Mouse (Mus musculus): Measurements from ENCODE around the gene Mroh2a. TPM values are rescaled to one million over a fixed set of nuclear protein-coding genes. Genes with fewer than 3 reads are reported as not detected.

Mroh2a gene
- polyA plus RNA-seq, 1 experiment from 2014 or later = 0.62 TPM

DNA sequence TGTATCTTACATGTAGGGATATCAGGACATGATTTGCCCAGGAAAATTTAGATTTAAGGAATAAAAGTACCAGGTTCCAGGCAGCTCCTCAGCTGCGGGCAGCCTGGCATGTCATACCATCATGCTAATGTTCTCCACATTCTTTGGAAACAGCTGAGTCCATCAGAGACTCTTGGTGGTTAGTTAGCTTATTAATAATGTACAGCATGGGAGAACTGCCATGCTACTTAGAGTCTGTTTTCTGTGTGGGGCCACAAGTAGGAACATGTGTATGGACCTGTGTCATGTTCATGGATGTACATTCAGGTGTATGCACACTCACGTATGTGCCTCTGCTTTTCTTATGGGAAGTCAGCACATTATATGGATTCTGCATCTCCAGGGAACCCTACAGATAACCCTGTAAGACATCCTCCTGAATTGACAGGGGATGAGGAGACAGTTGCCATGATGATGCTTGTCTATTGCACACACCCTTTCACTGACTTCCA lies 12.3 kb upstream of the Mroh2a start:
- H3K9ac ChIP-seq (ENCODE audit: low read length) = no peak overlapping the region
- ATAC-seq (ENCODE audit: insufficient number of reproducible peaks, insufficient read depth, low FRiP score, low read depth) = no peak
- H3K36me3 ChIP-seq (ENCODE audit: control insufficient read depth, insufficient read depth, low read length) = no peaks in the 10 kb centered on the region
- H3K4me1 ChIP-seq (ENCODE audit: control insufficient read depth in 2 of 2, insufficient read depth in 2 of 2, low read length in 2 of 2) = no peaks in the 10 kb centered on the region
- peaks cover 47% of the 10 kb centered on the region for H3K9me3 ChIP-seq (ENCODE audit: control insufficient read depth, low read length)
- no peak overlapping the region for H3K27ac ChIP-seq (replicated peaks in 1 of 2; ENCODE audit: control insufficient read depth in 1 of 2, insufficient read depth in 1 of 2, low read depth in 2 of 2, low read length in 2 of 2)
- no peak overlapping the region for H3K4me3 ChIP-seq (ENCODE audit: control insufficient read depth in 1 of 2, insufficient read depth in 1 of 2, low read depth in 1 of 2, low read length in 2 of 2)
- 70% methylated on average over 2 of the region's 2 CpGs for WGBS
- no peaks in the 10 kb centered on the region for H3K27me3 ChIP-seq (ENCODE audit: control insufficient read depth, insufficient read depth, low read length)
- no peak overlapping the region for H3K4me2 ChIP-seq (ENCODE audit: low read length)

DNA sequence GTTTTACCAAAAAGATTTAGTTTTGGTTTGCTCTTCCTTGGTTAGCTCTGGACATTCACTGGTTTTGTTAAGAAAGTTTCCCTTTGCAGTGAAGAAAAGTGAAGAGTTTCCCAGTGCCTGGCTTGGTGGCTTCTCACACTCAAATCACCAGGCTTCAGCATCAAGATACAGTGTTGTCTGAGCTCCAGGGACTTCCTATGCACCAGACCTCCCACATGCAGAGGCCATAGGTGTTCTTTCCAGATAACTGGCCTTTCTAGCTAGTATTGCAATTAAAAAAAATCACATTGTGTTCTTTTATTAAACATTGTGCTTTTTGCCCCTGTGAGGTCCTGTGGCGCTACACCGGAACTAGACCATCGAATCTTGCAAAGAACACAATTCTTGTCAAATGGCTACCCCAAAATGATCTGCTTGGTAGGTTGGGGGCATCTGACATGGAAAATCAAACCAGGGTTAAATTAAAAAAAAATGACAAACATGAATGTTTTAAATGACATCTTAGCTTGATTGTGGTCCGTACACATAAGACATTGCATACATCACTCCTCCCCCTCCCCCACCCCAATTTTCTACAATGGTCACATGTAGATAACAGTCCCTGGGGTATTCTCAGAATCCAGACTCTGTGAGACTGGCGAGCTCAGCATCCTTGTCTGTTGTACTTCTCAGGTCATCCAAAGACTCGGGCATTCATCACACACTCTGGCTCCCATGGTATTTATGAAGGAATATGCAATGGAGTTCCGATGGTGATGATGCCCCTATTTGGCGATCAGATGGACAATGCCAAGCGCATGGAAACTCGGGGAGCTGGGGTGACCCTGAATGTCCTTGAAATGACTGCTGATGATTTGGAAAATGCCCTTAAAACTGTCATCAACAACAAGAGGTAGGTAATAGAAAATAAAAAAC lies 11.1 kb upstream of the Mroh2a start:
- ATAC-seq (ENCODE audit: insufficient number of reproducible peaks, insufficient read depth, low FRiP score, low read depth) = no peak
- Histone ChIP-seq H3K4me1 (ENCODE audit: control insufficient read depth in 2 of 2, insufficient read depth in 2 of 2, low read length in 2 of 2) (no peaks in the 10 kb centered on the region), H3K4me3 (ENCODE audit: control insufficient read depth in 1 of 2, insufficient read depth in 1 of 2, low read depth in 1 of 2, low read length in 2 of 2) (no peak overlapping the region), H3K27ac (replicated peaks in 1 of 2; ENCODE audit: control insufficient read depth in 1 of 2, insufficient read depth in 1 of 2, low read depth in 2 of 2, low read length in 2 of 2) (no peak overlapping the region), H3K9me3 (ENCODE audit: control insufficient read depth, low read length) (peaks cover 47% of the 10 kb centered on the region), H3K4me2 (ENCODE audit: low read length) (no peak overlapping the region), H3K9ac (ENCODE audit: low read length) (no peak overlapping the region), H3K36me3 (ENCODE audit: control insufficient read depth, insufficient read depth, low read length) (no peaks in the 10 kb centered on the region), H3K27me3 (ENCODE audit: control insufficient read depth, insufficient read depth, low read length) (no peaks in the 10 kb centered on the region)
- 62% methylated on average over 10 of the region's 10 CpGs for WGBS

DNA sequence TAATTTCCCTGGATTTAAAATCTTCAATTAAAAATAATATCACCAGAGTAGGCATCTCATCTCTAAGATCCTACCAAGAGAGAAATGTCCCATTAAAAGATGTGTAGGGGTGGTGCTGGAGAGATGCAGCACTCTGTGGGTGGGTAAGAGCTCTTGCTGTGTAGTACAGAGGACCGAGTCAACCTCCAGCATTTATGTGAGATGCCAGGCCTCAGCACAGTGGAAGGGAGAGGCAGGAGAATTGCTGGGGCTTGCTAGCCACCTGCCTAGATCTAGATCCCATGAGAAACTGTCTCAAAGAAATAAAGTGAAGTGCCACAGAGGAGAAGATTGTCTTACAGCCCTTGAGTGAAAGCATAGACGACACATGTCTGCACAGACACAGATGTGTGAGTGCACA lies 10.2 kb upstream of the Mroh2a start:
- no peak for ATAC-seq (ENCODE audit: insufficient number of reproducible peaks, insufficient read depth, low FRiP score, low read depth)
- Histone ChIP-seq H3K4me2 (ENCODE audit: low read length) (no peak overlapping the region), H3K9me3 (ENCODE audit: control insufficient read depth, low read length) (peaks cover 44% of the 10 kb centered on the region), H3K27me3 (ENCODE audit: control insufficient read depth, insufficient read depth, low read length) (no peaks in the 10 kb centered on the region), H3K27ac (replicated peaks in 1 of 2; ENCODE audit: control insufficient read depth in 1 of 2, insufficient read depth in 1 of 2, low read depth in 2 of 2, low read length in 2 of 2) (no peak overlapping the region), H3K9ac (ENCODE audit: low read length) (no peak overlapping the region), H3K4me1 (ENCODE audit: control insufficient read depth in 2 of 2, insufficient read depth in 2 of 2, low read length in 2 of 2) (no peaks in the 10 kb centered on the region), H3K4me3 (ENCODE audit: control insufficient read depth in 1 of 2, insufficient read depth in 1 of 2, low read depth in 1 of 2, low read length in 2 of 2) (no peak overlapping the region), H3K36me3 (ENCODE audit: control insufficient read depth, insufficient read depth, low read length) (no peaks in the 10 kb centered on the region)
- WGBS = 53% methylated on average over 2 of the region's 2 CpGs

DNA sequence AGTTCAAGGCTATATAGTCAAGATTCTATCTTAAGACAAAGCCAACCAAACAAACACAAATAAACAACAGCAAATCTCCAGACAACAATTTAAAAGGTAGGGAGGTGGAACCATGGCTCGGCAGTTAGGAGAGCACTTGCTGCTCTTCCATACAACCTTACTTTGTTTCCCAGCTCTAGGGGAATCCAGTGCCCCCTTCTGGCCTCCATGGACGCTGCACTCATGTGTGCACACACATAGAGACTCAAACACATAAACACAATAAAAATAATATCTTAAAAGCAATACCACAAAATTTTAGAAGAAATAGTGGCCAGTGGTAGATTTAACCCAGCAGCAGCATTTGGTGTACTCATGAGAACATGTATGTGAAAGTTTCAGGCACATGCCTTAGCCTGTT lies 9.6 kb upstream of the Mroh2a start:
- Histone ChIP-seq H3K4me1 (ENCODE audit: control insufficient read depth in 2 of 2, insufficient read depth in 2 of 2, low read length in 2 of 2) (no peaks in the 10 kb centered on the region), H3K27me3 (ENCODE audit: control insufficient read depth, insufficient read depth, low read length) (no peaks in the 10 kb centered on the region), H3K9ac (ENCODE audit: low read length) (no peak overlapping the region), H3K4me3 (ENCODE audit: control insufficient read depth in 1 of 2, insufficient read depth in 1 of 2, low read depth in 1 of 2, low read length in 2 of 2) (no peak overlapping the region), H3K27ac (replicated peaks in 1 of 2; ENCODE audit: control insufficient read depth in 1 of 2, insufficient read depth in 1 of 2, low read depth in 2 of 2, low read length in 2 of 2) (no peak overlapping the region), H3K4me2 (ENCODE audit: low read length) (no peak overlapping the region), H3K9me3 (ENCODE audit: control insufficient read depth, low read length) (peaks cover 40% of the 10 kb centered on the region), H3K36me3 (ENCODE audit: control insufficient read depth, insufficient read depth, low read length) (no peaks in the 10 kb centered on the region)
- 52% methylated on average over 2 of the region's 2 CpGs for WGBS
- no peak for ATAC-seq (ENCODE audit: insufficient number of reproducible peaks, insufficient read depth, low FRiP score, low read depth)

DNA sequence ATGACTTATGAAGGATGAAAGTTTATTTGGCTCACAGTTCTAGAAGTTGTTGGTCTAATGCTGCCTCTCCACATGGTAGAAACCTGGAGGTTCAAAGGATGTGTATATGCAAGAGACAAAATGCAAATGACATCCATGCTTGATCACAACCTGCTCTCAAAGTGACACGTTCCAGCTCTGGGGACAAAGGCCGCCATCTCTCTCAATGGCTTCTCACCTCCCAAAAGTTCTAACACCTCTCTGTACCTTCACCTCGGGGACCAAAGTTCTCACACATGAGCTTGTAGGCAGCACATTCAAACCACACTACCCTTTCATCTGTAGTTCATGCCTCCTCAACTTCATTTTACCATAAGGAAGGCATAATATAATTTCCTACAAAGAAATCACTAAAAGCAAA lies 9.2 kb upstream of the Mroh2a start:
- WGBS = 34% methylated on average over 3 of the region's 3 CpGs

DNA sequence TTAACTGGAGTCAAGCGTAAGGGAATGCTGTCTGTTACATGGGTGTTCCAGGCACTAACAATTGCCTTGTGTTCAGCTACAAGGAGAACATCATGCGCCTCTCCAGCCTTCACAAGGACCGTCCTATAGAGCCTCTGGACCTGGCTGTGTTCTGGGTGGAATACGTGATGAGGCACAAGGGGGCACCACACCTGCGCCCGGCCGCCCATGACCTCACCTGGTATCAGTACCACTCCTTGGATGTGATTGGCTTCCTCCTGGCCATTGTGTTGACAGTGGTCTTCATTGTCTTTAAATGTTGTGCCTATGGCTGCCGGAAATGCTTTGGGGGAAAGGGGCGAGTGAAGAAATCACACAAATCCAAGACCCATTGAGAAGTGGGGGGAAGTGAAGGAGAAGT lies 8.7 kb upstream of the Mroh2a start:
- no peak for ATAC-seq (ENCODE audit: insufficient number of reproducible peaks, insufficient read depth, low FRiP score, low read depth)
- H3K36me3 ChIP-seq (ENCODE audit: control insufficient read depth, insufficient read depth, low read length) = no peaks in the 10 kb centered on the region
- no peaks in the 10 kb centered on the region for H3K4me1 ChIP-seq (ENCODE audit: control insufficient read depth in 2 of 2, insufficient read depth in 2 of 2, low read length in 2 of 2)
- H3K9me3 ChIP-seq (ENCODE audit: control insufficient read depth, low read length) = peaks cover 33% of the 10 kb centered on the region
- no peak overlapping the region for H3K27ac ChIP-seq (replicated peaks in 1 of 2; ENCODE audit: control insufficient read depth in 1 of 2, insufficient read depth in 1 of 2, low read depth in 2 of 2, low read length in 2 of 2)
- H3K4me3 ChIP-seq (ENCODE audit: control insufficient read depth in 1 of 2, insufficient read depth in 1 of 2, low read depth in 1 of 2, low read length in 2 of 2) = no peak overlapping the region
- no peak overlapping the region for H3K4me2 ChIP-seq (ENCODE audit: low read length)
- H3K9ac ChIP-seq (ENCODE audit: low read length) = no peak overlapping the region
- WGBS = 67% methylated on average over 9 of the region's 9 CpGs
- H3K27me3 ChIP-seq (ENCODE audit: control insufficient read depth, insufficient read depth, low read length) = no peaks in the 10 kb centered on the region

More for the DNA sequence above, 9.2 kb upstream of the Mroh2a start:
- ATAC-seq (ENCODE audit: insufficient number of reproducible peaks, insufficient read depth, low FRiP score, low read depth) = no peak
- H3K9me3 ChIP-seq (ENCODE audit: control insufficient read depth, low read length) = peaks cover 37% of the 10 kb centered on the region
- H3K36me3 ChIP-seq (ENCODE audit: control insufficient read depth, insufficient read depth, low read length) = no peaks in the 10 kb centered on the region
- H3K4me3 ChIP-seq (ENCODE audit: control insufficient read depth in 1 of 2, insufficient read depth in 1 of 2, low read depth in 1 of 2, low read length in 2 of 2) = no peak overlapping the region
- H3K4me1 ChIP-seq (ENCODE audit: control insufficient read depth in 2 of 2, insufficient read depth in 2 of 2, low read length in 2 of 2) = no peaks in the 10 kb centered on the region
- H3K4me2 ChIP-seq (ENCODE audit: low read length) = no peak overlapping the region
- no peak overlapping the region for H3K9ac ChIP-seq (ENCODE audit: low read length)
- no peak overlapping the region for H3K27ac ChIP-seq (replicated peaks in 1 of 2; ENCODE audit: control insufficient read depth in 1 of 2, insufficient read depth in 1 of 2, low read depth in 2 of 2, low read length in 2 of 2)
- H3K27me3 ChIP-seq (ENCODE audit: control insufficient read depth, insufficient read depth, low read length) = no peaks in the 10 kb centered on the region

DNA sequence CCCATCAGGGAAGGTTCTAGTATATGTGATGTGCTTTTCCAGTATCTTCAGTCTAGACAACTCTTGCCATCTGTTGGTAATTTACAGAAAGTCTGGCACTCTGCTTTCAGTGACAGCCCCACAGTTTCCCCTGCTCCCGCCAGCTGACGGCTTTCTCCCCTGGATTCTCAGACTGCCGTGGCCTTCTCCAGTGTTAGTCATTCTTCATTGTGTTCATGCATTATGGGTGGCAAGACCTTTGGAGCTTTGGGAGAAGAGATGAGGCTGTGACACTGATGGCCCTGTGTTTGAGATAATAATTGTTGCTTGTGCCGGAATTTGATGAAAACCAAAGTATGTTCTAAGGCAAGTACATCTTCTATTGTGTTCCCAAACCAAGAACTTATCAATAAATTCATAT lies 8.2 kb upstream of the Mroh2a start:
- Histone ChIP-seq H3K9me3 (ENCODE audit: control insufficient read depth, low read length) (peaks cover 27% of the 10 kb centered on the region), H3K36me3 (ENCODE audit: control insufficient read depth, insufficient read depth, low read length) (no peaks in the 10 kb centered on the region), H3K27ac (replicated peaks in 1 of 2; ENCODE audit: control insufficient read depth in 1 of 2, insufficient read depth in 1 of 2, low read depth in 2 of 2, low read length in 2 of 2) (no peak overlapping the region), H3K27me3 (ENCODE audit: control insufficient read depth, insufficient read depth, low read length) (no peaks in the 10 kb centered on the region), H3K4me3 (ENCODE audit: control insufficient read depth in 1 of 2, insufficient read depth in 1 of 2, low read depth in 1 of 2, low read length in 2 of 2) (no peak overlapping the region), H3K9ac (ENCODE audit: low read length) (no peak overlapping the region), H3K4me1 (ENCODE audit: control insufficient read depth in 2 of 2, insufficient read depth in 2 of 2, low read length in 2 of 2) (no peaks in the 10 kb centered on the region), H3K4me2 (ENCODE audit: low read length) (no peak overlapping the region)
- ATAC-seq (ENCODE audit: insufficient number of reproducible peaks, insufficient read depth, low FRiP score, low read depth) = no peak
- WGBS = 43% methylated on average over 4 of the region's 4 CpGs
